Comparison of ENCODE assay signal across 8 mouse cellular contexts in the genomic region with DNA sequence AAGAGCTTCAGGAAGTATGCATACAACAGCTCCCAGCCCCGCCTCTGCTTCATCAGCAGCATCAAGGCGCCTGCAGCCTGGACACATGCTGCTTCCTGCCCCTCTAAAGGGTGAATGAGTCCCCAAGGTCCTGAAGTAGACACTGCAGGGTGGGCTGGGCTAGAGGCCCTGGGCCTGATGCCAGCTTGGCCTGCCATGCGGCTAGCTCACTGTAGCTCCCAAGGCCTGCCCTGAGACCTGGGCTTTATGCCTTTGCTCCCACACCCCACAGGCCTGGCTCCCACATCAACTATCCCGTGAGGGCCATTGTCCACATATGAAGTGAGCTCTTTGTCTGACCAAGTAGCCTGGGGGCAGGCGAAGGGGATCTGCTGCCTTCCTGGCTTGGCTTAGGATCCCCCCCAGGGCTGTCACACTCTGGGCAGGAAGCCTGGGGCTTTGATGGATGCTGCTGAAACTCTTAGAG. TPM values are rescaled to one million over a fixed set of nuclear protein-coding genes. Genes with fewer than 3 reads are reported as not detected.
A peak's percentile ranks its signal among the peaks of the same experiment; 100 is the strongest.
DNase-seq lines count a peak whose midpoint lies in the region; ATAC-seq lines count a peak whose summit lies in the region.

No protein-coding gene starts in this region.

- H3K4me2 ChIP-seq in neural tube, embryonic 15.5 days = no peak overlapping the region

- peaks cover 8% of the 10 kb centered on the region for H3K36me3 ChIP-seq in neural tube, embryonic 15.5 days

- no peaks in the 10 kb centered on the region for H3K9me3 ChIP-seq in neural tube, embryonic 15.5 days (replicated peaks)

- WGBS in neural tube, embryonic 15.5 days = 34% methylated on average over 5 of the region's 5 CpGs

- no peak overlapping the region for H3K4me3 ChIP-seq in neural tube, embryonic 15.5 days (replicated peaks)

- intact Hi-C loops in gastrocnemius, postnatal 36 days (cut with DNase I) = no loop called here

- peak overlapping the region; percentile 77 for H3K27ac ChIP-seq in neural tube, embryonic 15.5 days (replicated peaks)

- peaks cover 41% of the 10 kb centered on the region for H3K4me1 ChIP-seq in neural tube, embryonic 15.5 days

- ATAC-seq in neural tube, embryonic 15.5 days (ENCODE audit: low FRiP score) = peak; percentile 86

- no peaks in the 10 kb centered on the region for H3K27me3 ChIP-seq in neural tube, embryonic 15.5 days (replicated peaks)

- peak; percentile 36 for DNase-seq in left cerebral cortex, adult 11 months (ENCODE audit: low spot score)
- no peak for DNase-seq in left cerebral cortex, adult 18-20 months (ENCODE audit: low spot score in 2 of 2)
- peak; percentile 50 for DNase-seq in adrenal gland, postnatal 25 days
- peak; percentile 51 for DNase-seq in gastrocnemius, postnatal 36 days
- peak; percentile 73 to 81 for DNase-seq in kidney, postnatal 4 days
- DNase-seq in spleen, adult 18-20 months = no peak
- DNase-seq in thymus, postnatal 36 days = no peak

- no peak overlapping the region for H3K9ac ChIP-seq in neural tube, embryonic 15.5 days (replicated peaks)

RNA-seq across cellular contexts. Expression of a gene that starts 20.1 kb away (rescaled TPM):
- 10 to 100 TPM; 34.4 to 36.3 TPM for total RNA-seq in left cerebral cortex, adult 18-20 months (2021)
- 48.3 and 52.5 TPM in 2 replicates for total RNA-seq in adrenal gland, postnatal 25 days (2021)
- 10 to 100 TPM; 36.9 to 38.0 TPM for total RNA-seq in gastrocnemius, postnatal 36 days (2021)
- 27.5 and 29.5 TPM in 2 replicates for polyA plus RNA-seq in neural tube, embryonic 15.5 days (2015; fragmentation: Nextera tagmentation; extraction: Ambion mirVana)

Comparison
In these comparisons a context has a peak if more than half of its experiments do, and no peak if none do; other contexts are left out.
1. DNase-seq: peak in left cerebral cortex, adult 11 months (single experiment), adrenal gland, postnatal 25 days (single experiment), gastrocnemius, postnatal 36 days (2 of 2) and kidney, postnatal 4 days (2 of 2); none in left cerebral cortex, adult 18-20 months (0 of 2), spleen, adult 18-20 months (0 of 2) and thymus, postnatal 36 days (0 of 2).